Mouse (Mus musculus) left cerebral cortex, adult 11 months (tissue): ENCODE data around the gene Ralgapa2.

Source experiments
- DNase-seq: peaks from one replicate; pipeline ENCODE4 v3.0.0; 2022; ENCODE audit warnings: low spot score

The Ralgapa2 gene

DNA sequence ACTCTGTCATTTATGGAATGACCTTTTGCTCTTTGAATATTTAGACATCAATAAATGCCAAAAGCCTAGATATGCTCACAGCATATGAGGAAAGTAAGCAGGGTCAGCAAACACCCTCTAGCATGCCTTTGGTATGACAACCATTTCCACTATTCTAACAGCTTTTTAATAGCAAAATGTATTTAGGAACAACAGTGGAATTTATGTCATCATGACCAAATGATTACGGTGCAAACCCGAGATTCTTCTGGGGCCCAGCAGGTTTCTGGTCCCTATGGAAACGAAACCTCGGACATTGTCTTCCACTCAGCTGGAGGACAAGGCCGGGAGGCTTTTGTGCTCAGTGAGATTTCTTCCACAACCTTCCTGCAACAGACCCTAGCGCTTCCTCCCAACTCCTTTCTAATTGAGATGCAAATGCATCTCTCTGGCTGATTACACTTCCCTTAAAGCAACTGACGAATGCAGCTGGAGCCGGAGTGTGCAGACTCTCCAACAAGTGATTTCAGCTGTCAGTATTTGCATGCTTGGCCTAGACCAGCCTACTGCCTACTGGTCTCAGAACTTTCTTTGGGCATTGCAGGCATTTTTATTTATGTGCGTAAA lies 209.9 kb downstream of the Ralgapa2 start:
- no peak for DNase-seq

- DNase-seq, result no peak
These were observed 211.6 kb downstream of the Ralgapa2 start for GRCm38 (mm10) chr2:146300500-146301020.

DNA sequence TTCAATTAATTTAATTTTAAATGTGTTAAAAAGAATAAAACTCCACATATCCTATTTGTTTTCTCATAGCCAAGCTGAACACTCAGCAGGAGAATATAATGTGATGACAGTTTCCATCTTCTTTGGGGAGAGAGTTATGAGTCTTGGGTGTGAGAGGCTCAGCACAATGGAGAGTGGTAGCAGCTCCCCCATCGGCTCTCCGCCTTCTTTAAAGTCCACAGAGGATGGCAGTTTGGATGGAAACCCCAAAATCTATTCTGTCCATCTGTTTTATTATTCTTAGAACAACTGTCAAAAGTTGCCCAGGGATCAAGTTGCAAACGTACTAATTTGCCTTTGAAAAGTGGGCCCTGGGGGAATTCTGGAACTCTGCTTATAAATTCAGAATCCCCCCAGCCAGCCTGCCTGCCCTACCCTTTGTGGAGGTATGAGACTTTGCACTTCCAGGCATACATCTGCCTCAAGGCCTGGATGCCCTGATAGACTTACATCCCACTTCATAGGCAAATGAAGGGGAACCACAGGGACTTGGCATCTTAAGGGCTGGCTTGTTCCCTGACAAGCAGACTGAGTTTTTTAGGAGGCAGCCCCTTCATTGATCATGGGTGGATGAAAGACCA lies 212.2 kb downstream of the Ralgapa2 start:
- no peak for DNase-seq

GRCm38 (mm10) chr2:146293538-146293937 lies 218.6 kb downstream of the Ralgapa2 start:
- no peak for DNase-seq

DNA sequence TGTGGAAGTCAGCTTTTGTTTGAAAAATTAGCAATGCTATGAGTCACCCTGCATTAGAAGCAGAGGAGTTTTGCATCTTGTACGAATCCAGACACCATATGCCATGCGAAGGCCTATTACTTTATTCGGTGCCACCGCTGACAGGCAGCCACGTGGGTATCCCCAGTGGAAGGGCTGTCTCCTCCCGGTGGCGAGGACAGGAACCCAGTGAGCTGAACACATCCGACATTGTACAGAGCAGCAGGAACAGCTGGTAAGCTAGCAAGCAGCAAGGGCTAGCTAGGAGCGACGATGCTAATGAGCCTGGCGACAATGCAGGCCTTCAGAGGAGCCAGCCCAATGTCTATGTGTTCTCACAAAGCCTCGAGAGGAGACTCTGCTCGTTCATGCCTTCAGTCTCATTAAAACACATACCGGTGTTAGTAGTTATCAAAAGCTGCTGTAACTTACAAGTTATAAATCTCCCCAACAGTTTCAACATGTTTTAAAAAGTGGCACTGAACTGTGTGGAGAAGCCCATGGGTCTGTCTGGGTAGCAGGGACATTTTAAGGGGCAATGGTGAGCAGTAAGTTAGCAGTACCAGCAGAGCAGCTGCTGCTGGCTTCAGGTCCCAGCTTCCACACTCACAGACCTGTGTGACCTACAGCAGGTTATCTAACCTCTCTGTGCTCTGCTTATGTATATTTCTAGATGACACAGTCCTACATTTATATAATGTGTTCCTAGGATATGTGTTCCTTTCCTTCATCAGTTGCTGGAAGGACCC lies 221.1 kb downstream of the Ralgapa2 start:
- peak; percentile 72 for DNase-seq

- no peak for DNase-seq
These were observed 221.8 kb downstream of the Ralgapa2 start for GRCm38 (mm10) chr2:146290366-146290765.

DNA sequence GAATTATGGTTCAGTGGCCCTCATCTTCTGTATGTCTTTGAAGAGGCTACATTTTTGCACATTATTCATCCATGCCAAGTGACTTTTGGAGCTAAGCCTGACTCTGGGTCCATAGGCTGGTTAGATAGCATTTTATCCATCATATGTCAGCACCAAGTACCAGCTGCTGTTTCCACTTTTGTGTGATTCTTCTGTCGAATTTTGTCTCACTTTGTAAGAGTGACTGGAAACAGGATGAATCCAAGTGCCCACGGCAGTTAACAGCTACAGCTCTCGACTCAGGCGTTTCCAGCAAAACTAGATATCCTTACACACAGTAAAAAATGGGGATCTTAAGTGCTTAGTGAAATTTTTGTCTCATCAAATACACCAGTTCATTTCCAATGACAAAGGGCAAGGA lies 222.8 kb downstream of the Ralgapa2 start:
- DNase-seq, result no peak

DNA sequence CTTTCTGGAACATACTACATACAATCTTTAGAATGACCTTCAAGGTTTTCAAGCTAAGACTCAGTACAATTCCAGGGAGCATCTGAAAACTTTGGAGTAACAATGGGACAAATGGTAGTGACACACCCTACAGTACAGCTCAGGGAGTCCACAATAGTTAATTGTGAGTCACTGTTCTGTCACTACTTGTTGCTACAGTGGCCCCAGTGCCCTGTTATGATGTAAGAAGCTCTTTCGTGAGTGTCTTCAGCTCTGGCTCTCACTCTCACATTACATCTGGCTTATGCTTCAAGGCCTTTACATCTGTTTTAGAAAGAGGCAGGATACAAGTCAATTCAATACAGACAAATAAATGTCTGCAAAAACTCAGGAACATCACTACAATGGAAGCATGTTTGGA lies 223.8 kb downstream of the Ralgapa2 start:
- no peak for DNase-seq

DNA sequence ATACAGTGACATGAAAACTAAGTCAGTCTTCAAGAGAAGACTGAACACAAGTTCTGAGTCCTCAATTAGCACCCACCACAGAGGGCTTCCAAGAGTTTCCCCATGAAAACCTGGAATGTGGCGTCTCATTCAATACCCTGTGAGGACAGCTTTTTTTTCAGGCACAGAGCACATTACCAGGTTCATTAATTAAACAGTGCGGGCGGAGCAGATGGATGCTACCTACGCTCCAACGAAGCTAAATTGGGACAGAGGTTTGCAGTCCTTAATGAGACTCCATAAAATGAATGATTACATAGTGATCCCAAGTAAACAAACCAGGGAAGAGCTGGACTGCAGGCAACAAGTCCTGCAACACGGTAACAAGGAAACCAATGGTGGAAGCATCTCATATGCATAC lies 224.6 kb downstream of the Ralgapa2 start:
- no peak for DNase-seq

DNA sequence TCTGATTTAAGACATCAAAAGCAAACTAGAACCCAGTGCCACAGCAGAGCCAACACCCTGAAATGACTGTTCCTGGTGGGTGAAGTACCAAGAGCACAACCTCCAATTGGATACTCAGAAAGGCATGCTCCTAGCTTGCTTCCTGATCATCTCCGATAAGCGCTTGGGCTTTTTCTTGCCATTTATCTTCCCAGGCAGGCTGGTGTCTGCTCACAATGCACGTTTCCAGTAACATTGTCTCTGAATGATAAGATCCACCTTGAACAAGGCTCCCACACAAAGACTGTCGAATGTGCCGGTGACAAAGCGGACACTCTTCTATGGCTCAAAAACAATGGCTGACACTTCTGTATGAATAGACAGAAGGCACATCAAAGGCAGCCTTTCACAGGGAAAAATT lies 230.8 kb downstream of the Ralgapa2 start:
- DNase-seq, result no peak

- DNase-seq, result no peak
These were observed 231.2 kb downstream of the Ralgapa2 start for GRCm38 (mm10) chr2:146280921-146281274.

DNA sequence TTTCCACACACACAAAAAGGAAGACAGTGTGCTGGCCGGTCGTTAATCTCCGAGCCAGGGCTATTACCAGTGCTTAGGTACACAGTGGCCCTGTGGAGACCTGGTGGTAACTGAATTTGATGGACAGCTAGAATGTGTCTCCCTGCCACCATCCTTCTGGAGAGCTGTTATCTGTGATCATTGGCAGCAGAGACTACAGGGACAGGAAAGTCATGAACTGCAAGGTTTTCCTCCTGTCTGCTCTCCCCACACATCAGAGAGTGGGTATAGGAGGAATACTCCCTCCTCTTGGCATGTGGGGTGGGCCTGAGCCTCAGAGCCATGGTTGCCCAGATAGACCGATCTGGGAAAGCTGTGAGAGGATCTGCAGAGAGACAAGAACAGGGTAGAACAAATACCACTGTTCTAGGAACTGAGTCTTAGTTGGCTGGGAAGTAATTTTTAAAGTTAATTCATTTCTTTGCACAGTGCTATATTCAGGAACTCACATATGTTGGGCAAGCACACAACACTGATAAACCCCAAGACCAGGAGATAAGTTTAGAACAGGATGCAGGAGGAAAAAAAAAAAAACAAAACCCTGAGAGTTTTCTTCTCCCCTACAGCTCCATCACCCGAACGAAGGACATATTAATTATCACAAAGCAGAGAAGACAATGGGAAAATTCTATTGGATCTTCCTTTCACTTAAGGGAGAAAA lies 231.8 kb downstream of the Ralgapa2 start:
- DNase-seq, result no peak

DNA sequence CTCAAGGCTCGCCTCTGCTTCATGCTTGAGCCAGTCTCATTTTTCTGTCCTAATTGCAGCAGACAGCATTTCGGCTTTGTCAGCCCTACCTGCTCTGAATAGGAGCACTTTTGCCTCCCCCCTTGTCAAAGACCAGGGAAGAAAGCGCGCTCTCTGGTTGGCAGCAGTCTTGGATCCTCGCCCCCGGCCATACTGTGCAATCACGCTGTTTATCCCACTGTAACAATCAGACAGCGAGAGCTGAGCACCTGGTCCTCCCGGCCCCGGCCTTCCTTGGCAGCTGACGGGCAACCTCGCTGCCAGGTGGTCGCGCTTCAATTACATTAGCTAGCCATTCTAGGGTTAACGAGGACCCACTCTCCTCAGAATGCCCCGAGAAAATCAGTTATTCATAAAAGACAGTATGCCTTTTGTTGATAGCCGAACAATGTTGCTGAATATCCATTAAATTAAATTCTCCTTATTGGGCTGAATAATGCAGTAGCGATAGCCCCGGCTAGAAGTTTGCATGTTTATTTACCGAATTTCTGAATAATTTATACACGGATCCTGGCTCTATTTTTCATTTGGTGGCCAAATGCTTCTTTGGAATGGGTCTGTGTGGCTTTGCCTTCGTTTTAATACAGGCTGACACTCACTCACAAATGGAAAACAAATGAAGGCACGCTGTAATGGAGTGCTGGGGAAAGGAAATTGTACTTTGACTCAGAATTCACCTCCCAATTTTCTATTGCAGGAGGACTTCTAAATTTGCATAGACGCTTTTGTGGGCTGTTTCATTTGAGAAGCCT lies 232.5 kb downstream of the Ralgapa2 start:
- DNase-seq, result no peak

- DNase-seq, result no peak
These were observed 233.8 kb downstream of the Ralgapa2 start for GRCm38 (mm10) chr2:146278381-146278780.

DNA sequence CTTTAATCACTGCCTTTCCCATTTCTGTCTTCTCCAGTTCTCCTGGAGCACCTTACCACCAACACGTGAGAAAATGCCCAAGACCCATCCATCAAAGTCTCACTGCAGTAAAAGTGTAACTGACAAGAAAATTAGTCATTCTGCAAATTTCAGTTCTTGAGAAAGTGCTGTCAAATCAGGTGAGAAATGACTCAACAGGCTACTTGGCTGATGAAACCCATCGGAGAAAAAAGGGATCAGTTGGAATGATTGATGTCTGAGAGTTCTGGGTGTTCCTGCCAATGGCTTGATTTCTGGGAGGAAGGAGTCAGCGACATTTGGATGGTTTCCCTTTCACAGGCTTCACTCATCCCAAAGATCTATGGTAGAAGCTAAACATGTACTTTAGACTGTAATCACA lies 245.6 kb downstream of the Ralgapa2 start:
- no peak for DNase-seq

GRCm38 (mm10) chr2:146265045-146265444 lies 247.1 kb downstream of the Ralgapa2 start:
- DNase-seq, result no peak

GRCm38 (mm10) chr2:146262966-146263365 lies 249.2 kb downstream of the Ralgapa2 start:
- DNase-seq, result no peak

DNA sequence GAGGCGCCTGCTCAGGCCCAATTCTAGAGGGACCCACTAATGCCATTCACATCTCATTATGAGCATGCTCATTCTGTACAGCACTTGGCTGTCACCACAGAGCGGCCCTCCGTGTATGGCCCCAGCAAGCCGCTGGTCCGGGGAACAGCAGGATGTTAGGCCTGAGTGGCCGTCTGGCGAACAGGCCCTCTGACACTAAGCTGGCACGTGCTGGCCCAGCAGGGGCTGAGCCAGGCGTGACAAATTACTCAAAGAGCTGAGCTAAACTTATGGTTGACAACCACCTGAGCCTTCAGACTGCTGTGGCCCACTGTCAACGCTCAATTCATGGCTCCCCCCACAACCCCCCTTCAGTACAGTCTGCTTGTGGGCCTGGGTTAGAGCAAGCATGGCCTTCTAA lies 249.9 kb downstream of the Ralgapa2 start:
- no peak for DNase-seq

DNA sequence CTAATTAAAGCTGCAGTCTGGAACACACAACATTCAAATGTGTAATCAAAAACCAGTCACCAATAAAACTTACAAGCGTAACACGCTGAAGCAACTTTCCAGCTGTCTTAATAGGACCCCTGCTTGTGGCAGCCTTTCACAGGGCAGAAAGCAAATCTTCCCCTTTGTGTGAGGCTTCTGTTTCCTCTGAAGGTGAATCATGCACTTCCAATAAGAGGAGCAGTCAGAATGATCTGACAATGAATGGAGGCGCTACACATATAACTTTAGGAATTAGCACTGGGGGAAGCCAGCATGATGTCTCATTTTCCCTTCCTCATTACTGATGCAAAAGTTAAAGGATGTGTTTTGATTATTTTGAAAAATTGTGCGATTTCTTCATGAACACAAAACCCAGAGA lies 251.0 kb downstream of the Ralgapa2 start:
- no peak for DNase-seq

GRCm38 (mm10) chr2:146259787-146260560 lies 252.2 kb downstream of the Ralgapa2 start:
- no peak for DNase-seq
